Mouse (Mus musculus): ENCODE results near the gene Defb21. TPM values are rescaled to one million over a fixed set of nuclear protein-coding genes. Genes with fewer than 3 reads are reported as not detected.

The Defb21 gene
- total RNA-seq, 2 experiments from 2014 or later: not detected

DNA sequence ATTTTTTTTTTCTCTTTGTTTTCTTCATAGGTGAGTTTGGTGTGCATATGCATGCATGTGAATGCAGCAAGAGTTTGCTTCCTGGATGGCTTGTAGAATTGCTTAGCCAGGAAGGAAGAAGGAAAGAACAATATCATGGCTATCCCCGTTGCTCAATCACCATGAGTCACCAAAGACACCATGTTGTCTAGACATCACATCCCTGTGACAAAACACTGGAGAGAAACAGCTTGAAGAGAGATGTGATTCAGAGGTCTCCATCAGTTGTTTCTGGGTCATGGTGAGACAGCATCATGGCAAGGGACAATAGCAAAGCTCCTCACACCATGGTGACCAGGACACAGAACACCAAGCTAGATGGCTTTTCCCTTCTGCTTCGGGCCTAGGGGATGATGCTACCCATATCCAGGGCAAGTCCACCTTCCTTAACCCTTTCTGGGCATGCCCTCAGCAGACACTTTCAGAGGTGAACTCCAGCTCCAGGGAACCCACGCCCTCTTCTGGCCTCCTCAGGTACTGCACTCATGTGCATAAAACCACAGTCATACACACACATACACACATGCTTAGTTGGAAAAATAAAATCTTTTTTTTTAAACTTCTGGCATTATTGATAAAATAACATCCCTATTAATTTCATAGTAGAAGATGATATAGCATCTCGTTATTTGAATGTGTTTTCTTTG lies 28.9 kb downstream of the Defb21 start:
- intact Hi-C loops (cut with DNase I): loop anchor here (5.0 kb wide), 1 partner anchor 49 kb away; no protein-coding TSS in a partner anchor
- DNase-seq: no peak

DNA sequence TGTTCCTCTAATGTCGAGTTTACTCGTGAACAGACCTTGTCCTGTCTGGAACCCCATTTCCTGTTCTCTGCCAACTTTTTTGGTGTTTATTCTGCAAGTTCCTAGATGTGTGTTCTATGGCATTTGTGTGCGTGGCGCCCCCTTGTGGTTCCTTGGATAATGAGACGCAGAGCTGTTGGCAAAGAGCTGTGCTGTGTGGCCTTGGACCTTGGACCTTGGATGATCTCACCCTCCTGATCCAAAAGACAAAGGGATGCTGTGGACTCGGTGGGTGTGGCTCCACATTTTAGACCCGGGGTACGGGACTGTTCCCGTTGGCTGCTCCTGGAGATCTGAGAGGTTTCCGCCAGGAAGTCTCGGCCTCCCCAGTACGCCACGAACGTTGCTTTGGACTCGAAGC lies 31.5 kb downstream of the Defb21 start, which contains the start of gene Defb36:
Defb36 (plus strand) TSS at position 271 of the 400 bp plus-strand sequence.
- DNase-seq: peak; percentile 48 to 64
- intact Hi-C loops (cut with DNase I): loop anchor here (5.0 kb wide), 1 partner anchor 52 kb away; no protein-coding TSS in a partner anchor

DNA sequence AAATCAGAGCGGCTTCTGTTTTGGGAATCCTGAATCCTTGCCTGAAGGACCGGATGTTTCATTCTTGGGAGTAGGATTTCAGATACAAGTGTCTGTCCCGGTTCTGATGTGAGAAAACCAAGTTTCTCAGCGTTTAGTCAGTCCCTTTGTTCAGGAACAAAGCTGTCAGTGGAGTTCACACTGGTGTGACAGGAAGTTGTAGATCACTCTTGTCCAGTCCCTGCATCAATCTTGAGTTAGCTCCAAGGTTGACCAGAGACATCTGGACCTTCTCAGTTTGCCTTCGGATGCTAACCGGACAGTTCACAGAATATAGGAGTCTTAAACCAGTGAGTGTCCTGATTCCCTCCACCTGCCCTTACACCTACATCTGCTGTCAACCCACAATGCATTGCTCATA lies 35.2 kb downstream of the Defb21 start:
- intact Hi-C loops (cut with DNase I): no loop called here
- no peak for DNase-seq

DNA sequence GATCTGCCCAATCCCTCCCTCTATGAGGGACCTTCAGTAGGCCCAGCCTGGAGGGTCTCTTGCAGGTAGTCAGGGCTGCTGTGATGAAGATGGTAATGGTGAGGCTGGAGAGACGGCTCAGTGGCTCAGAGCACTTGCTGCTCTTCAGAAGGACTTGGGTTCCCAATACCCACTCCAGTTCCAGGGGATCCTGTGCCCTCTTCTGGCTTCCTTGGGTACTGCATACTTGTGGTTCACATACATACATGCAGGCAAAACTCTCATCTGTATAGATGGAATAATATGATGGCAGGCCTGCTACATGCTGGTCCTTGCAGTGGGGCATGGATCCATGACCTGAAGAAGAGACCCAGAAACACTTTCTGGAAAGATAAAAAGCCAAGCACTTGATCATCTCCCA lies 36.2 kb downstream of the Defb21 start:
- no peak for DNase-seq
- intact Hi-C loops (cut with DNase I): no loop called here

DNA sequence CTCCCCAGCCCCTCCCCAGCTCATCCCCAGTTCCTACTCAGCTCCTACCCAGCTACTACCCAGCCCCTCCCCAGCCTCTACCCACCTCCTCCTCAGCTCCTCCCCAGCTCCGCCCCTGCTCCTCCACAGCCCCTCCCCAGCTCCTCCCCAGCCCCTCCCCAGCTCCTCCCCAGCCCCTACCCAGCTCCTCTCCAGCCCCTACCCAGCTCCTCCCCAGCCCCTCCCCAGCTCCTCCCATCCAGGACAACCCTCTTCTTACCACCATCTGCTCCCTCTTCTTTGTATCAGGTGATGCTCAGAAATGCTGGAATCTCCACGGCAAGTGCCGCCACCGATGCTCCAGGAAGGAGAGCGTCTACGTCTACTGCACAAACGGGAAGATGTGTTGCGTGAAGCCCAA lies 39.6 kb downstream of the Defb21 start:
- DNase-seq: no peak
- intact Hi-C loops (cut with DNase I): loop anchor here (10.0 kb wide), 1 partner anchor 143 kb away; the partner anchor contains the start of gene Cox4i2

DNA sequence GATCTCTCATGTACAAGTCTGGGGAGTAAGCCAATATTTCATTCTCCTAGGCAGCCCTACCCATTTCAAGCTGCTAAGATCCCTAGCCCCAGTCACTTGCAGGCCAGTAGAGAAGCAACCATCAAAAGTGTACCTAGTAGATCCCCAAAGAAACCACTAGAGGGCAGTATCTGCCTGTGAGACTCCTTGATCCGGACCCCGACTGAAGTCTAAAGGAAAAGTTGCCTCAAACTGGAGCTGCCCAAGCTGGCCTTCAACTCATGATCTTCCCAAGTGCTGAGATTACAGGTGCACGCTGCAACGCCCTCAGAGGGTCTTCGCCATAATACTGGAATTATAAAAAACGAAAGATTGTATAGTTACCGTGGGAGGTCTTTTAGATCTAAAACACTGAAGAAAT lies 43.0 kb downstream of the Defb21 start:
- intact Hi-C loops (cut with DNase I): loop anchor here (1.0 to 10.0 kb wide), 3 partner anchors 42 to 217 kb away; partner anchors contain the start of genes Bcl2l1 and Cox4i2
- DNase-seq: peak; percentile 42 to 72

DNA sequence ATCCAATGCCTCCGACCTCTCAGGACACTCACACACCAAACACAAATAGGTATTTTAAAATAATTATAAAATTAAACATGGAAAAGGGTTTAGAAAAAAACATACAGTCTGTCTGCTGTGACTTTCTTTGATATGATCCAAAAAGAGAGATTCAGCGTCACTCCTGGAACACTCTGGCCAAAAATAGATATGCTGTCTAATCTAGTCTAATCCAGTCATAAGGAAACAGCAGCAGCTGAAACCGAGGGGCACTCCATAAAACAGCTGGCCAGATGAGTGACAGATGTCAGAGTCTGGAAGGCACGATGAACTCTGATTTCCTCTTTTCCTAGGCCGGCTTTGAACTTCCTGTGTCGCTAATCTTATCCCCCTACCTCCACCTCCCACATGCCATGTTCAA lies 43.9 kb downstream of the Defb21 start:
- intact Hi-C loops (cut with DNase I): loop anchor here (5.0 to 10.0 kb wide), 2 partner anchors 138 to 216 kb away; partner anchors contain the start of genes Bcl2l1 and Cox4i2
- no peak for DNase-seq

DNA sequence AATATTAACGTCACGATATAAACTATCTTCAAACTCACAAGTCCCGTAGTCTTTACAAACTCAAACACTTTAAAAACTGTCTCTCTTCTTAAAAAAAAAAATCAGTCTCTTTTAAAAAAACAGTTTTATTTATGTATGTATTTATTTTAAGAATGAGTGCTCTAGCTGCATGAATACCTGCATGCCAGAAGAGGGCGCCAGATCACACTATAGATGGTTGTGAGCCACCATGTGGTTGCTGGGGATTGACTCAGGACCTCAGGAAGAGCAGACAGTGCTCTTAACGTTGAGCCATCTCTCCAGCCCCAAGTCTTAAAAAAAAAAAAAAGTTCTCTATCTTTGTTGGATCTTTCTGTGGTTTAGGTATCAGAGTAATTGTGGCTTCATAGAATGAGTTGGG lies 44.8 kb downstream of the Defb21 start:
- no peak for DNase-seq
- intact Hi-C loops (cut with DNase I): loop anchor here (5.0 to 10.0 kb wide), 2 partner anchors 137 to 215 kb away; partner anchors contain the start of genes Bcl2l1 and Cox4i2

DNA sequence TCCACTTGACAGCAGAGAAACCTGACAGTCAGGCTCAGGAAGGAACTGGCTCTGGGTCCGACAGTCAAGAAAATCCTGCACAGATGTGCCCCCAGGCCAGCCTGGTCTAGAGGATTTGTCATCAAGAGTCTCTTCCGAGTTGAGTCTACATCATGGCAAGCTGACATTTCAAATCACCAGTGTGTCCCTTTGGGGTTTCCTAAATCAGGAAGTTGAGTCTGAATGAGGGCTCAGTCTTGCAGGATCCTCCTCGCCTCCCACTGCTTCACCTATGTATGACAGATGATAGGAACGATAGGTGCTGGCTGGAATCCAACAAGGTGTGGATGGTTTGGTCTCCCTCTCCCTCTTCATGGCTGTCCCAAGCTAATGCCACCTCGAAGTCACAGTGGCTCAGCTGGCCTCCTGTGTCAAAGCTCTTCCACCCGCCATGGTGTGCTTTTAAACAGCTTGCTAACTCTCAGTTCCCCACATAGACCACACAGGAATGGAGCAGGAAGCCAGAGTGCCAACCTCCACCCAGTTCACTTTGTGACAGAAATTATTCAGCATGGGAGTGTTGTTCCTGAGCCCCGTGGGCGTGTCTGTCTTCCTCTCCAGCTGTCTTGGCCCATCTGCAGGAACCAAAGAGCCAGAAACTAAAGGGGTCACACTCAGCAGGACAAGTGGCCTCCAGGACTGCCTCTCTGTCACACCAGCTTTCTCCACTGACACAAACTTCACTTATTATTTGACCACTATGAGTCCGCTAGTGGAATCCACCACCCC lies 48.0 kb downstream of the Defb21 start:
- intact Hi-C loops (cut with DNase I): no loop called here
- DNase-seq: peak in 1 of 2 experiments; percentile 44

DNA sequence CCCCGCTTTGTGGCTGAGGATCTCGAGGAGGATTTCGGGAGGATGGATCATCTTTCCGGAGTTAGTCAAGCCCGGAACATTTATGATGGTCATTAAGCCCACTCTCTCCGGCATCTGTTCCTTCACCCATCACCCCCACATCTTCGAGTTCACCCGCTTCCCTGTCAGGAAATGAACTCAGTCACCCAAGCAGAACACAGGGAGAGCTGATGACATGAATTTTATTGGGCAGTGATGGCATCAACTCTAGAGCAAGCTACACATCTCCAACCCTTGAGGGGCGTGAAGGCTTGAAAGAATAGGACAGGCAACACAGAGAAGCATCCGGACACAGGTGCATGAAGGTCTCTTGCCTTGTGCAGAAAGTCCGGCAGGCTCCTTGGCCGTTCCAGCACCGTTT lies 49.6 kb downstream of the Defb21 start:
- intact Hi-C loops (cut with DNase I): no loop called here
- DNase-seq: no peak

DNA sequence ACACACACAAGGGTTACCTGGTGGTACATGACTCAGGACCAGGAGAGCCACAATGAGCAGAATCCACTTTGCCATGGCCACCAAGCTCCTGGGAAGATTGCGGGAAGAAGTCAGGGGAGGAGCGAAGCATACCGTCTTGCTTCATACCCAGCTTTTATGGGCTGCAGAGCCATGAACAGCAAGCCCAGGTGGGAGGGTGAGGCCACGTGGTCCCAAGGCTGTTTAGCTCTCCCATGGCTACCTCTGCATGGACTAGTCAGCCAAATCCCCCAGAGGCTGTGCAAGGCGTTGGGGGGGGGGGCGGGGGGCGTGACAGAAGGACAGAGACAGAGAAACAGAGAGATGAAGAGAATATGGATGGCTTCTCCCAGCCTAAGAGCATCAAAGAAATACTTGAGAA lies 50.4 kb downstream of the Defb21 start, which contains the start of gene Defb25:
Defb25 (minus strand) TSS at position 101 of the 400 bp plus-strand sequence.
- DNase-seq: no peak
- intact Hi-C loops (cut with DNase I): no loop called here

Other genes with a start within 250 kb of the Defb21 start
- 10 to 100 TPM; 69.1 to 71.2 TPM for gene Rbck1, start 240.1 kb upstream of the Defb21 start, total RNA-seq (2021)
- gene Trib3, start 228.7 kb upstream of the Defb21 start, total RNA-seq (2021): 1 to 10 TPM; 3.2 to 3.4 TPM
- gene Nrsn2, start 196.1 kb upstream of the Defb21 start, total RNA-seq (2021): not detected
- 10 to 100 TPM; 14.4 to 15.5 TPM for gene Sox12, start 174.7 kb upstream of the Defb21 start, total RNA-seq (2021)
- 10 to 100 TPM; 12.0 TPM for gene Zcchc3, start 157.7 kb upstream of the Defb21 start, total RNA-seq (2021)
- 1 to 10 TPM; 2.6 to 2.7 TPM for gene 6820408C15Rik, start 157.2 kb upstream of the Defb21 start, total RNA-seq (2021)
- gene Defb23, start 108.1 kb upstream of the Defb21 start, total RNA-seq (2021): not detected
- gene Defb20, start 95.7 kb upstream of the Defb21 start, total RNA-seq (2021): not detected
- gene Defb22, start 82.6 kb upstream of the Defb21 start, total RNA-seq (2021): not detected
- gene Defb26, start 61.1 kb upstream of the Defb21 start, total RNA-seq (2021): not detected
- not detected for gene Defb28, start 54.5 kb upstream of the Defb21 start, total RNA-seq (2021)
- gene Defb29, start 32.6 kb upstream of the Defb21 start, total RNA-seq (2021): not detected
- not detected for gene Gm17416, start 3.4 kb upstream of the Defb21 start, total RNA-seq (2021)
- gene Defb19, start 7.6 kb downstream of the Defb21 start, total RNA-seq (2021): not detected
- not detected for gene Defb45, start 26.7 kb downstream of the Defb21 start, total RNA-seq (2021)
- not detected for gene Defb36, start 31.6 kb downstream of the Defb21 start, total RNA-seq (2021)
- gene Defb25, start 50.3 kb downstream of the Defb21 start, total RNA-seq (2021): not detected
- gene Rem1, start 54.2 kb downstream of the Defb21 start, total RNA-seq (2021): 10 to 100 TPM in 1 of 2 experiments, 1 to 10 TPM in 1; 9.1 to 11.9 TPM
- gene H13, start 96.7 kb downstream of the Defb21 start, total RNA-seq (2021): 10 to 100 TPM; 38.7 to 42.4 TPM
- 10 to 100 TPM; 17.4 to 18.7 TPM for gene Mcts2, start 114.3 kb downstream of the Defb21 start, total RNA-seq (2021)
- 10 to 100 TPM; 82.1 to 85.3 TPM for gene Id1, start 163.5 kb downstream of the Defb21 start, total RNA-seq (2021)
- gene Cox4i2, start 181.4 kb downstream of the Defb21 start, total RNA-seq (2021): 10 to 100 TPM; 17.8 to 19.1 TPM

All from heart, postnatal 14 days (tissue).